Mouse (Mus musculus) ovary, postnatal 10 days (tissue): ENCODE measurements around the gene Babam2.
"Not testable (repeated sequence)": the region's sequence is repeated elsewhere in the genome, so short reads cannot be mapped to it uniquely, and the experiment has no call there.

ENCODE experiments used
- DNase-seq: peaks from one replicate; pipeline ENCODE4 v3.0.0; 2022; ENCODE audit warnings: low spot score

Babam2 gene

GRCm38 (mm10) chr5:31940876-31941275 is 243.4 kb downstream of the Babam2 start:
- DNase-seq: no peak

GRCm38 (mm10) chr5:31947185-31947584 is 249.7 kb downstream of the Babam2 start:
- DNase-seq: no peak

- DNase-seq: no peak
These were observed 251.9 kb downstream of the Babam2 start for GRCm38 (mm10) chr5:31949389-31949788.

GRCm38 (mm10) chr5:31950532-31950931 is 253.0 kb downstream of the Babam2 start:
- no peak for DNase-seq

- no peak for DNase-seq
These were observed 257.7 kb downstream of the Babam2 start for GRCm38 (mm10) chr5:31955184-31955583.

- no peak for DNase-seq
These were observed 258.9 kb downstream of the Babam2 start for GRCm38 (mm10) chr5:31956336-31956735.

- DNase-seq: no peak
These were observed 262.4 kb downstream of the Babam2 start for GRCm38 (mm10) chr5:31959886-31960285.

- DNase-seq: no peak
These were observed 263.9 kb downstream of the Babam2 start for GRCm38 (mm10) chr5:31961423-31961822.

GRCm38 (mm10) chr5:31962346-31962745 is 264.9 kb downstream of the Babam2 start:
- no peak for DNase-seq

GRCm38 (mm10) chr5:31963352-31963751 is 265.9 kb downstream of the Babam2 start:
- DNase-seq: no peak

- DNase-seq: no peak
These were observed 266.4 kb downstream of the Babam2 start for GRCm38 (mm10) chr5:31963851-31964250.

GRCm38 (mm10) chr5:31966741-31967140 is 269.3 kb downstream of the Babam2 start:
- DNase-seq: no peak

- DNase-seq: no peak
These were observed 270.0 kb downstream of the Babam2 start for GRCm38 (mm10) chr5:31967526-31967925.

GRCm38 (mm10) chr5:31968046-31968506 is 270.6 kb downstream of the Babam2 start:
- DNase-seq: no peak

- not testable (repeated sequence) for DNase-seq
These were observed 274.9 kb downstream of the Babam2 start for GRCm38 (mm10) chr5:31972416-31972815.

- no peak for DNase-seq
These were observed 277.2 kb downstream of the Babam2 start for GRCm38 (mm10) chr5:31974614-31975168.

- no peak for DNase-seq
These were observed 284.6 kb downstream of the Babam2 start for GRCm38 (mm10) chr5:31982061-31982460.

- no peak for DNase-seq
These were observed 285.7 kb downstream of the Babam2 start for GRCm38 (mm10) chr5:31983161-31983560.

- no peak for DNase-seq
These were observed 286.4 kb downstream of the Babam2 start for GRCm38 (mm10) chr5:31983817-31984368.

GRCm38 (mm10) chr5:31984369-31984961 is 287.0 kb downstream of the Babam2 start:
- no peak for DNase-seq

- no peak for DNase-seq
These were observed 287.5 kb downstream of the Babam2 start for GRCm38 (mm10) chr5:31985021-31985420.

- DNase-seq: no peak
These were observed 290.2 kb downstream of the Babam2 start for GRCm38 (mm10) chr5:31987541-31988307.
